Mouse (Mus musculus) embryonic fibroblast, embryonic 13.5 days (primary cell): Measurements from ENCODE around the gene Stx11.

Experiments
- CTCF ChIP-seq: IDR thresholded peaks from 2 replicates; pipeline ENCODE4 v1.5.1; 2011; ENCODE audit warnings: mild to moderate bottlenecking, control low read depth, low read length, moderate library complexity, borderline replicate concordance; ENCODE audit not compliant: insufficient read depth
- POLR2A ChIP-seq: IDR thresholded peaks from 2 replicates; pipeline ENCODE4 v1.6.1; 2011; ENCODE audit warnings: low read depth, mild to moderate bottlenecking, control low read depth, low read length, moderate library complexity

GRCm38 (mm10) chr10:12993411-12994039, 29.4 kb upstream of the Stx11 start:
- TF ChIP-seq CTCF (no peak), POLR2A (no peak)
